Mouse (Mus musculus) bone marrow, adult 2 months (tissue): Measurements from ENCODE around the gene Ip6k3.

Experiments
- CTCF ChIP-seq: fragments of 200-500 bp; IDR thresholded peaks from 2 replicates; pipeline ENCODE4 v1.5.1; 2011; ENCODE audit warnings: low read length, control low read depth; ENCODE audit not compliant: control insufficient read depth, insufficient read depth
- POLR2A ChIP-seq: fragments of 200-500 bp; IDR thresholded peaks from 2 replicates; pipeline ENCODE4 v1.6.1; 2011; ENCODE audit warnings: low read depth, mild to moderate bottlenecking, control low read depth, low read length, borderline replicate concordance; ENCODE audit not compliant: control insufficient read depth

- TF ChIP-seq CTCF (no peak), POLR2A (no peak)
These were observed 33.2 kb upstream of the Ip6k3 start for GRCm38 (mm10) chr17:27200801-27201200.
